Mouse (Mus musculus): ENCODE data around the gene Gm27027.
A peak's percentile ranks its signal among the peaks of the same experiment; 100 is the strongest.

Gene Gm27027

GRCm38 (mm10) chr2:93976436-93977252 lies 19.5 kb downstream of the Gm27027 start:
- DNase-seq: peak; percentile 76 to 82

DNA sequence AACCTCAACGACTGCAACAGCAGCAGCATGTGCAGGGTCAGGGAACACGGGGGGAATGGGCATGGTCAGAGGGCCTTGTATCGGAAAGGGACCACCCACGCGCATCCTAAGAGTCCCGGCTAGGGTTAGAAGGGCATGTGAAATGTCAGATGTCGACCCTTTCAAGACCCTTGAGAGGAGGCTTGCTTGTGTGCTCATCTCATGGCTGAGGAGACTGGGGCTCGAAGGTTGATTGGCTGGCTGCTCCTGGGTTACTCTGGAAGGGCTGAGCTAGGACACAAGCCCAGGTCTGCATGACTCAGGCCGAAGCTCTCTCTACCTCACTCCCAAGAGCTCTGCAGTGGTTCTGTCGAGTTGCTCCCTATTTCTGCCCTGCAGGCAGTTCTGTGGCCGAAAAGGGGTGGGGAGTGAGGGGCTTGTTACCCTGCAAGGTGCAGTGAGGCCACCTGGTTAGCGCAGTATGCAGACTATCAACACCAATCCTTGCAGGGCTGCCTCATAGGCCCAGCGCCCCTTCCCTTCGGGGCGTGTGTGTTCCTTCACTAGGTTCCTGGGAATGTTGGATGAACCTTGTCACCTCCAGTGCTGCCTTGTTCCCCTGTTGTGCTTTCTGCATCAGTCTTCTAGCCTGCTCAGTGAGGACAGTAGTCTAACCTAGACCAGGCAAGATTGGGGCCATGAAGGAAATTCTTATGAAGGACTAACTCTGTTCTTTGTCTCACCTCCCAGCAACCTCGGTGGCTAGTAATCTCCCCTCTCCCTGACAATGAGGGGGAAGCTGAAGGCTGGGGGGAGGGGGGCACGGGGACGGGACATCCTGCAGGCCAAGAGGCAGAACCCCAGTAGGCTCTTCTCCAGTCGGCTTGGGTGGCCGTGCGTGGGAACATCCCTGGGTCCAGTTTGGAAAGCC lies 20.4 kb downstream of the Gm27027 start:
- peak in 1 of 2 experiments; percentile 21 for DNase-seq

GRCm38 (mm10) chr2:93975041-93975440 lies 21.1 kb downstream of the Gm27027 start:
- no peak for DNase-seq

DNA sequence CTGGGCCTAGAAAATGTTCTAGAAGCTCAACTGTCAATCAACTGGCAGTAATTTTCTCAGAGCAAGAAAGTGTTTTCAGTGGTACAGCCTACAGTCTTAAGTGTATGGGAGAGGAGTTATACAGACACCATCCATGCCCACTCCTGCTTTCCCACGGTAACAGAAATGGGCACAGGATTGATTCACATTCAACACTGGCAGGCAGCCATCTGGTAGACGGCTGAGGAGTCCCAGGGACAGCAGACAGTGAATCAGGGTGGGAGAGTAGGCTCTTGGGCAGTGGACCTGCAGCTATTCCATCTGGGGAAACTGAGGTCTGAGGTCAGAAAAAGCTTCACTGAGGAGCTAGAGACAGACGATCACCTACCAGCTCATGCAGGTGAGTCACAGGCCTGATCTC lies 24.5 kb downstream of the Gm27027 start:
- DNase-seq: no peak

- peak; percentile 52 to 76 for DNase-seq
These were observed 31.5 kb downstream of the Gm27027 start for GRCm38 (mm10) chr2:93964494-93965160.

- DNase-seq: no peak
These were observed 32.4 kb downstream of the Gm27027 start for GRCm38 (mm10) chr2:93963802-93964201.

DNA sequence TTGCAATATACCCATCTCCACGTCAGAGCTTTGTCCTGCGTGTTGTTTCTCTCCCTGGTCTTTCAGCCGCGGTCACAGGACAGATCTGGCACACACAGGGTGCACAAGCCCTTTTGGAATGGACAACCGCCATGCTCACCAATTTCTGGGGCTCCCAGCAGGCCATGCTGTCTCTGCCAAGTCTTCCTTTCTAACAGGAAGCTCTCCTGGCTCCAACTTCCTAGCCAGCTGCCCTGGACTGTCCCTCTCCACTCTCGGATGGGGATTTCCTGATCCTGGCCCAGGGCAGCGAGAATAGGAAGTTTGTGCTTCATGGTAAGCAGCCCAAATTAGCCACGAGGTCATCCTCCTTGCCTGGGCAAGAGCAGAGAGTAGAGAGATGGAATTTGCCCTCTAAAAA lies 34.4 kb downstream of the Gm27027 start:
- DNase-seq: peak; percentile 28 to 63

DNA sequence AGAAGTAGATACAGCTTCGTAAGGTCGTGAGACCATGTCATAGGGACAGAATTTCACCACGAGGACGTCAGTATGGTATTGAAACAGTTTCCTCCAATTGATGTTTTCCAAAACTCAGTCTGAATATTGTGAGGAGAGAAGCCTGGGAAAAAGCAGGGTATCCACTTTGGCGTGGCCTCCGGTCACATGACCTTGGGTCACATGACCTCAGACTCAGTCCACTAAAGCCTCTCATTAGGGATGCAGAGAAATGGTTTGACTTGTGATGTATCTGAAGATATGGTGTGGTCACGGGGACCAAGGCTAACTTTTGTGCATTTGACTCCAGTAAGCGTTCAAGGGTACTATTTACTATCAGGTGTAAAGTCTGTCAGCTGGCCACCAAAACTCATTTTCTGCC lies 36.8 kb downstream of the Gm27027 start:
- DNase-seq: no peak

DNA sequence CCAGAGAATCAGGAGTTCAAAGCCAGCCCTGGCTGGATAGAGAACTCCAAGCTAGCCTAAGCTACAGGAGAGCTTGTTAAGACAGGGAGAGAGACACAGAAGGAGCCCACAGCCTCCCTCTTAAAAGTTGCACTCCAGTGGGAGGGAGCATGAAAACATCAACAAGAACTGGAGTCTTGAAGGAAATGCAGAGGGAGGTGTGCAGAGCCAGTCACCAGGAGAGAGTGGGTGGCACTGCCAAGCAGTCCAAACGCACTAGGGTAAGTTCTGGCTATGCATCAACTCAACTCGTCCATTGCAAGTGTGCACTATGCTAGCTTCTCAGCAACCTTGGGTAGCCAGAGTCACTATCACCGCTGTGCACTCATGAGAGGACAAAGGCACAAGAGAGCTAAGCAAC lies 37.9 kb downstream of the Gm27027 start:
- no peak for DNase-seq

DNA sequence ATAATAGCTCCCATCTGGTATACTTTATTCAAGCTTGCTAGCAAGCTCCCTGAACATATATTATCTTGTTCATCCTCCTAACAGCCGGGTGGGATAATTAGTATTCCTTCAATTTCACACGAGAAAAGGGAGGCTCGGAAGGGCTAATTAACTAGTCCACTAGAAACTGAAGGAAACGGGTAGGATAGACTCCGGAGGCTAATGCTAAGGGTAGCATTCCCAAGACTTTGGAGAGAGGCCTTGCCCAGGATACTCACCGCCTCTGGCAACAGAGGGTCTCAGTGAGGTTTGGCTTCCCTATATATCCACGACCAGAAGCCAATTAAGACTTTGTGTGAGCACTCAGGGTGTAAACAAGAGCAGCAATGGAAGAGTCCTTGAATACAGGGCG lies 38.4 kb downstream of the Gm27027 start:
- DNase-seq: no peak

DNA sequence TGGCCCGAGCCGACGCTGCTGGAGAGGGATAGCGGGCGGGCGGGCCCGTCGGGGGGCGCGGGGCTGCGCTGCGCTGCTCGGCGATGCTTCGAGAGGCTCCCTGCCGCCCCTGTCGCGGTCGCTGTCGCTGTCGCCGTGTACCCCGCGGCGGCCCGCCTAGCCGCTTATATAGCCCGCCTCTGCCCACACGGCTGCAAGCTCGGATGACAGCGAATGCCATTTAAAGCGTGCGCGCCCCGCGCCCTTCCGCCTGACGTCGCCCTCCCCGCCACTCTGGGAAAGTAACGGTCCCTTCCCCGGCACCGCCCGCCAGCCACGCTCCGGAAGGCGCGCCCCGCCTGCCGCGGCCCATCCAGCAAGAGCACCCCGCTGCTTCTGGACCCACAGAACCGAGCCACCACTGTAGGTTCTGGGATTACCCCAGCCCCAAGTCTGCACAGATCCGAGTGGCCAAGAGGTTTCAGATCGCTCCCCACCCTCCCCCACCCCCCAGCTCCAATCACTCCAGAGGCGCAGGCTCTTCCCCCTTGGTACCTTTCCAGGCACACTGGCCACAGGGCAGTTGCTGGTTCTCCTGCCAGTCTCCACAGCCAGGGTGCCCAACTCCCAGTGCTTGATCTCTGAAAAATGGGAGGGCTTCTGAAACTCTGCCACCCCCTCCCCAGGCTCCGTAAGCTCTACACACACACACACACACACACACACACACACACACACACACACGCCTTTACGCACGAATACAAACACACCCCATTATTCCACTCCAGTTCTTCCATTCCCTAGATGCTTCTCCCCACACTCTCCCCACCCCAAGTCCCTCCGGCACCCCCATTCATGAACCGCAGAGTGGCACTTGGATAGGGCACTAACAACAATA lies 39.0 kb downstream of the Gm27027 start, which contains the start of gene Gm13889:
Gm13889 (minus strand) TSS at position 294 of the 877 bp plus-strand sequence.
- DNase-seq: peak; percentile 91 to 95

DNA sequence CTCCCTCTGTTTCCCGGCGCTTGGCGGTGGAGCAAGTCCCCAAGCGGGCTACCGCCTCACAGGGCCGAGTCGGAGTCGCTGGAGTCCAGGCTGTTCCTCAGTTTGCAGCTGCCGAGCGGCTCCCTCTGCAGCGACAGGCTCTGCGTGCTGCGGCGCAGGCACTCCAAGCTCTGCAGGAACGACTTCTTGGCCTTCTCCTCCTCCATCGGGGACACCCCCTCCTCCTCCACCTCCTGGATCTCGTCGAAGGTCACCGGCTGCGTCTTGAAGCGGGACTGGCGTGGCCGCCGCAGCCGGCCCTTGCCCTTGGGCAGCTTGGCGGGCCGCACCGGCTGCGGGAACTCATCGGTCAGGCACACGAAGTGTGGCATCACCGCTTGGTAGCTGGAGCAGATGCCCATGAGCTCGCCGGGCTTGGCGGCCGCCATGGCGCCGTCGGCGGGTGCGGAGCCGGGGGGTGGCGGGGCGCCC lies 39.8 kb downstream of the Gm27027 start:
- peak; percentile 61 to 70 for DNase-seq

DNA sequence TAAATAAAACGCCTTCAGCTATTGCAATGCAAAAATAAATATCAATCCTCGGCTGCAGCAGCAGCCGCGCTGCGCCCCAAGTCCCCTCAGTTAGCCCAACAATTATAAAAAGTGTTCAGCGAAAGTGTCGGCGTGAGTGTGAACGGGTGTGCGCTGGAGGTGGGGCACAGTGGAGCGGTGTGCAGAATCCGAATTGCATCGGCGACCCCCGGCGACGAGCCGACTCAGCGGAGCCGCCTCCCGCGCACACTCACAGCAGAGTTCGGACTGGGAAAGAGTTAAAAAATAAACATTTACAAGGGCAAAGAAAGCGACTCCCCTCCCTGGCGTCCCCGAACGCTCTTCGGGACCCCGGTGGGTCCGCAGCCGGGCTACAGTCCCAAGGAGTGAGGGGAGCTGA lies 40.3 kb downstream of the Gm27027 start:
- no peak for DNase-seq

DNA sequence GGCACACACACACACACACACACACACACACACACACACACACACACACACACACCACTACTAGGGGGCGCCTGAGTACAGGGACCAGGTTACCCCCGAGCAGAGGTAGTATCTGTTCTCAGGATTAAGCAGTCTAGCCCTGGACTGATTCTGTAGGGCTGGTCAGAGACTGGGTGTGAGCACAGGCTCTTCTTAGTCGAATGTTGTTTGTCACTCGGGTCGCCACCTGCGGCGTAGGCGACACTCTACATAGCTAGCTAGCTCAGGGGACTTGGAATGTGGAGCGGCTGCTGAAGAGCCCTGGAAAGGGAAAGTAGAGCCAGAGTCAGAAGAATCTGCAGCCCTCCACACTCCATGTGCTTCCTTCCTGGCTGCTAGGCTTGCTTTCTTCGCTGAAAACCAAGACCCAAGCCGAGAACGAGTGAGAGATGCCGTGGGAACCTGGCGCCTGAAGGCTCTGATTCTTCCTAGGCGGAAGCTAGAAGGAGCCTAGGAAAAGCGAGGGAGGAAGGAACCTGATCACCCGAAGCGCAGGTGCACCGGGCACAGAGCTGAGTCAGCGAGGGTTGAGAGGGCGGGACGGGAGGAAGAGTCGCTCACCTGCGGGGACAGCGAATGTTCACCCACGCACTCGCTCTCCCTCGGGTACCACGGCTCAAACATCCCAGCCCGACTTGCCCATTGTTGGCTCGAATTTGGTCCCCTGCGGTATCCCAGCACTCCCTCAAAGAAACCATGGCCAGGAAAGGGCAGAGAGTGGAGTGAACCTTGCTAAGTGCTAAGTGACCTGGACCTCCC lies 41.2 kb downstream of the Gm27027 start:
- DNase-seq: peak in 1 of 2 experiments; percentile 39

- no peak for DNase-seq
These were observed 42.4 kb downstream of the Gm27027 start for GRCm38 (mm10) chr2:93953726-93954125.

- no peak for DNase-seq
These were observed 49.2 kb downstream of the Gm27027 start for GRCm38 (mm10) chr2:93946976-93947375.

- no peak for DNase-seq
These were observed 51.3 kb downstream of the Gm27027 start for GRCm38 (mm10) chr2:93944855-93945254.

DNA sequence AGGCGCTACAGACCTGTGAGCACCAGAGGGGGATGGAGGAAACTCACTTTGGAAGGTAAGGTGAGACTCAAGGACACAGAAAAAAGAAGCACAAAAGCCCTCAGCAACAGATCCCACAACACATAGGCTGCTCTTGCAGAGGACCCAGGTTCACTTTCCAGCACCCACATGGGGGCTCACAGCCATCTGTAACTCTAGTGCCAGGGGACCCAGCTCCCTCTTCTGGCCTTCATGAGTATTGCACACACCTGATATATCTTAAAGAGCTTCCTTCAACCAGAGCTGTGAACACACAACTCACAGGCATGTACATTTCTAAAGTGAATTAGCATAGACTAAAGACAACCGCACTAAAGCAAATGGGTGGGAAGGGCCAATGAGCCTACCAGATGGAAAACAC lies 52.1 kb downstream of the Gm27027 start:
- no peak for DNase-seq

DNA sequence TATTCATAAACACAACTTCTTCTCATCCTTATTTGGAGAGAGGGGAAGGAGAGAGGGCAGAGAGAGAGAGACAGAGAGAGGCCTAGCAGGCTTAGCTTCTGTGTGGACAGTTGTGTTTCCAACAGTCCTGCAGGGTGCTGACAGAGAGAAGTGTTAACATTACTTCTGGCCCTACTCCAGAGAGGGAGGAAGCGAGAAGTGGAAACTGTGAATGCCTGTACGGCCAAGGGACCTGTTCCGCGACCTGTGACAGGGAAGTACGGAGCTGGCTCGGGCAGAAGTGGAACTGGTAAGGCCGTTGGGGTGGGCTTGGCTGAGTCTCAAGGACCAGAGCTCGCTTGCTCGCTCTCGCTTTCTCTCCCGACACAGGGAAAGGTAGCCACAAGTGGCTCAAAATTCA lies 54.5 kb downstream of the Gm27027 start:
- DNase-seq: peak; percentile 46 to 52

DNA sequence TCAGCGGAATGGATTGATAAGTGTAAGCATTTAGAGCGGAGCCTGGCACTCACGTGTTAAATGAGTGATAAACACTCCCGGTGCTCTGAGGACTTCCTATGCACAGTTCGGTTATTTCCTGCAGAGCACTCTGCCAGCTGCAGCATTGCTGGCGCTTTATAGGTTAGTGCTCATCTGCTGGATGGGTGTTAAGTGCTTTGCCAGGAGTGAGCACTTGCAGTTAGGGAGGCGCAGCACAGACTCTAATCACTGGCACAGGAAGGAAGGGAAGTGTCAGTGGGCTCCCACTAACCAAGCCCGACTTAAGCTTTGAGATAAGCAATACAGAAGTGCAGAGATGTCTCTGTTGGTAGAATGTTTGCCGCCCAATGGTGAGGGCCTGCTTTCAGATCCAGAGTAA lies 57.6 kb downstream of the Gm27027 start:
- no peak for DNase-seq

- no peak for DNase-seq
These were observed 67.3 kb downstream of the Gm27027 start for GRCm38 (mm10) chr2:93928866-93929265.
